In genomic region chr10:85388071-85388750, GRCm38 (mm10) we compare ENCODE assay signal across 7 mouse cellular contexts. TPM values are rescaled to one million over a fixed set of nuclear protein-coding genes. Genes with fewer than 3 reads are reported as not detected.
DNase-seq lines count a peak whose midpoint lies in the region; ATAC-seq lines count a peak whose summit lies in the region.

No protein-coding gene starts in this region.

- ATAC-seq in heart, embryonic 14.5 days (ENCODE audit: insufficient number of reproducible peaks, insufficient read depth, low FRiP score, low read depth), result no peak
- ATAC-seq in midbrain, embryonic 13.5 days, result peak; percentile 8; the same call in 1 of the 2 replicates

- H3K9me3 ChIP-seq in heart, embryonic 14.5 days (ENCODE audit: control insufficient read depth, low read length), result no peaks in the 10 kb centered on the region
- H3K9me3 ChIP-seq in midbrain, embryonic 13.5 days, result no peaks in the 10 kb centered on the region

- H3K36me3 ChIP-seq in heart, embryonic 14.5 days (ENCODE audit: control insufficient read depth, insufficient read depth, low read length), result no peaks in the 10 kb centered on the region
- H3K36me3 ChIP-seq in midbrain, embryonic 13.5 days, result no peaks in the 10 kb centered on the region

- peak; percentile 27 for DNase-seq in urinary bladder, adult 2 months (ENCODE audit: low spot score)
- DNase-seq in urinary bladder, postnatal 36 days (ENCODE audit: low spot score in 2 of 2), result no peak
- DNase-seq in cerebellum, postnatal 10 days, result peak; percentile 48 to 50
- DNase-seq in kidney, postnatal 36 days, result peak; percentile 2 to 31
- DNase-seq in natural killer cell, adult 2 months (ENCODE audit: low spot score in 2 of 2), result no peak

- no peak overlapping the region for H3K27ac ChIP-seq in heart, embryonic 14.5 days (replicated peaks in 1 of 2; ENCODE audit: control insufficient read depth in 1 of 2, insufficient read depth in 1 of 2, low read depth in 2 of 2, low read length in 2 of 2)
- H3K27ac ChIP-seq in midbrain, embryonic 13.5 days, result peak overlapping the region; percentile 30; the same call in 1 of the 2 replicates

- WGBS in heart, embryonic 14.5 days, result 2% methylated on average over 47 of the region's 50 CpGs
- WGBS in midbrain, embryonic 13.5 days, result under 1% methylated on average over 50 of the region's 50 CpGs

- H3K4me2 ChIP-seq in heart, embryonic 14.5 days (ENCODE audit: low read length), result peak overlapping the region; percentile 100
- peak overlapping the region; percentile 100 for H3K4me2 ChIP-seq in midbrain, embryonic 13.5 days (replicated peaks)

- H3K27me3 ChIP-seq in heart, embryonic 14.5 days (ENCODE audit: control insufficient read depth, insufficient read depth, low read length), result peaks cover 21% of the 10 kb centered on the region
- H3K27me3 ChIP-seq in midbrain, embryonic 13.5 days, result peaks cover 12% of the 10 kb centered on the region; the same call in 1 of the 2 replicates

- H3K4me1 ChIP-seq in heart, embryonic 14.5 days (ENCODE audit: control insufficient read depth in 2 of 2, insufficient read depth in 2 of 2, low read length in 2 of 2), result peaks cover 8 to 10% of the 10 kb centered on the region in 2 experiments; a peak in 2 of 4 replicates
- H3K4me1 ChIP-seq in midbrain, embryonic 13.5 days (replicated peaks), result peaks cover 36% of the 10 kb centered on the region

- peak overlapping the region; percentile 69 for H3K9ac ChIP-seq in heart, embryonic 14.5 days (ENCODE audit: low read length)
- peak overlapping the region; percentile 78 for H3K9ac ChIP-seq in midbrain, embryonic 13.5 days (replicated peaks)

- H3K4me3 ChIP-seq in heart, embryonic 14.5 days (ENCODE audit: control insufficient read depth in 1 of 2, insufficient read depth in 1 of 2, low read depth in 1 of 2, low read length in 2 of 2), result peak overlapping the region; percentile 57 to 59
- H3K4me3 ChIP-seq in midbrain, embryonic 13.5 days (replicated peaks), result peak overlapping the region; percentile 68

RNA-seq across cellular contexts. Expression of gene Btbd11, which starts 1.6 kb away (rescaled TPM):
- polyA plus RNA-seq in urinary bladder, adult 2 months (2012; rRNA removed), result 9.8 and 10.6 TPM in 2 replicates
- 0.73 and 0.74 TPM in 2 replicates for polyA plus RNA-seq in heart, embryonic 14.5 days (2014; fragmentation: Nextera tagmentation; extraction: Ambion mirVana)
- 10.3 and 10.7 TPM in 2 replicates for polyA plus RNA-seq in midbrain, embryonic 13.5 days (2015; fragmentation: Nextera tagmentation; extraction: Ambion mirVana)

Comparison
In these comparisons a context has a peak if more than half of its experiments do, and no peak if none do; other contexts are left out.
1. DNase-seq: peak in urinary bladder, adult 2 months (single experiment), cerebellum, postnatal 10 days (2 of 2) and kidney, postnatal 36 days (2 of 2); none in urinary bladder, postnatal 36 days (0 of 2) and natural killer cell, adult 2 months (0 of 2).